Mouse (Mus musculus): ENCODE measurements around the gene Map3k12. TPM values are rescaled to one million over a fixed set of nuclear protein-coding genes. Genes with fewer than 3 reads are reported as not detected.

Map3k12 gene
- polyA plus RNA-seq, 1 experiment from 2014 or later, result 65.5 TPM

DNA sequence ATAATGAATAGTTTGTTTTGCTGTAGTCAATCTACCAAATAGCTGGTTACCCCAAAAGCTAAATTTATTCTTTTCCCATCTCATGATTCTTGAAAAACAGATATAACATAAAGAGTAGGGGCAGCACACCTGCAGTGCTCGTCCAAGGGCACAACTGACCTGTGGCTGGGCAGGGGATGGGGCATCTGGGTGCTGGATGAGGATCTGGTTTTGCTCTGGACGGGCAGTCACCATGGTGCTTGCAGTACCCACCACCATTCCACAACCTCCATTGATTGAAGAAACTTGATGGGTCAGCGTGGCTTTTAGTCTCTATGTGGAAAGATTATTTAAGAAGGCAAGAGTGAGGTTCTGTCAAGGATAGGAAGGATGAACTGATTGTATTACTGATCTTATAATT, 29.4 kb upstream of the Map3k12 start:
- ATAC-seq, result no peak
- H3K4me2 ChIP-seq (ENCODE audit: low read length), result no peak overlapping the region
- no peak overlapping the region for H3K9ac ChIP-seq (ENCODE audit: low read depth, low read length)
- H3K27me3 ChIP-seq (ENCODE audit: control insufficient read depth, insufficient read depth, low read depth, low read length), result no peaks in the 10 kb centered on the region
- no peaks in the 10 kb centered on the region; the same call in 1 of the 2 replicates for H3K4me1 ChIP-seq (ENCODE audit: control insufficient read depth, insufficient read depth, low read length)
- 85% methylated on average over 3 of the region's 3 CpGs for WGBS
- no peaks in the 10 kb centered on the region for H3K9me3 ChIP-seq (replicated peaks; ENCODE audit: control insufficient read depth, low read length, poor library complexity, severe bottlenecking)
- H3K27ac ChIP-seq (ENCODE audit: low read length), result no peak overlapping the region
- H3K36me3 ChIP-seq (ENCODE audit: control insufficient read depth, insufficient read depth, low read length), result peaks cover 7% of the 10 kb centered on the region
- H3K4me3 ChIP-seq (ENCODE audit: low read depth, low read length), result no peak overlapping the region

DNA sequence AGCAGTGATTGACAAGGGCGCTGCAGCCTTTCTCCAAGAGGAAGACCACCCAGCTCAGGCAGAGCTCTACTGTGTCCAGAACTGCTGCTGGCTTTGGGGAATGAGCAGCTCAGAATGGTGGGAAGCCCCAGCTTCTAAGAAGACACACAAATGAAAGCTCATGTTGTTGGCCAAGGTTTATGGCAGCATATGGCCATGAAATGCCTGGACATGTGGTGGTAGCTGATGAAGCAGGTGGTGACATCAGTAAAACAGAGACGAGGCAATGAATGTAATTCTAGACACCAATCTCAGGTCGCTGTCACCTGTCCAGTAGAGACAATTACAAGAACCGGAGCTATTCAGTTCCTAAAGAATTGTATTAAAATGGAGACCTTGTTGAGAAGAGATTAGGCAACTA, 27.9 kb upstream of the Map3k12 start:
- Histone ChIP-seq H3K27ac (ENCODE audit: low read length) (no peak overlapping the region), H3K4me1 (ENCODE audit: control insufficient read depth, insufficient read depth, low read length) (no peaks in the 10 kb centered on the region; the same call in 1 of the 2 replicates), H3K9me3 (replicated peaks; ENCODE audit: control insufficient read depth, low read length, poor library complexity, severe bottlenecking) (no peaks in the 10 kb centered on the region), H3K27me3 (ENCODE audit: control insufficient read depth, insufficient read depth, low read depth, low read length) (no peaks in the 10 kb centered on the region), H3K4me3 (ENCODE audit: low read depth, low read length) (no peak overlapping the region), H3K9ac (ENCODE audit: low read depth, low read length) (no peak overlapping the region), H3K36me3 (ENCODE audit: control insufficient read depth, insufficient read depth, low read length) (peaks cover 14% of the 10 kb centered on the region; the same call in 1 of the 2 replicates), H3K4me2 (ENCODE audit: low read length) (no peak overlapping the region)
- WGBS, result 97% methylated on average over 4 of the region's 4 CpGs
- ATAC-seq, result no peak

DNA sequence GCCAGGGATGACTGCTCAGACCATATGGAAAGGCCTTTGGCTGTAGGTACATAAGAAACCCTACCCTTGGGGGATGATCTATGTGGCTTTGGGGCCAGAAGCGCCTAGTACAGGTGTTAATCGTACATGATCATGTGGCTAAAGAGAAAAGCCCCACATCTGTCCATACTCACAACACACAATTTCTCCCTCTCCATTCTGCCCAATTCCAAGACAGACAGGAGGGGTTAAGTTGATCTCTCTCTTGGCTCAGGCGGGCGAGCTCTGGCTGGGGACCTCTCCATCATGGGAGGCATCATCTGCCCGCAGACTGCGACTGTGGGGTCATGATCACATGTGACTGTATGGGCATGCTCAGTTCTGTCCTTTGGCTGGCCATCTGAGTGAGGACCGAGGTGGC, 17.1 kb upstream of the Map3k12 start:
- H3K27ac ChIP-seq (ENCODE audit: low read length), result no peak overlapping the region

DNA sequence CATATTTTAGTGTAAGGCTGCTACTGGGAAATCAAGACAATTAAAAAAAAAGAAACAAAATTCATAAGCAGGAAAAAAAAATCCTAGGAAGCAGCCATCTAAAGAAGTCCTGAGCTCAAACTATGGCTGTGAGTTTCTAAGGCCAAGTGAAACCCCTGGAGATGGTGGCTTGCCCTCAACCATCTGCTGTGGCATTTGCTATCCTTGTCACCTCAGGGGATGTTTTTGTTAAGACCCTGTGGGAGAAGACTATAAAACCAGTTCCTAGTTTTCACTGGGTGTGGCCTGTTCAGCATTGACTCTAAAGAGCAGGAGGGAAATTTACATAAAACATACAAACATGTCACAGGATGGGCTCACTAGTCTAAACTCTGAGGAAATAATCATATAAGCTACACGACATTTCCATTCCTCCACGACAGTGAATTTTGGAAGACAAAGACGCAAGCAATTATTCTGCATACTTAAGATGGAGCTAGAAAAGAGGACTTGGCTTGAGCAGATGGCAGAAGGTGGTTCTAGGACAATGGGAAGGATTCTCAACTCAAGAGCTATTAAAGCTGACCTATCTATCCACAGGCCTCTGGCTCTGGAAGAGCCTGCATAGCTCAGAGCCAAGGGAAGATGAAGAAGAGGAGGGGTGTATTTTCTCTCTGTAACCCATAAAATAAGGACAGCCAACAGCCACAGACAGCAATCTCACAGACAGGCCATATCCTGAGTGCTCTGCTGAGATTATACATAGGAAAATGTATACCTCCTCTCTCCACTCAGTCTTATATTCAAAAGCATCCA, 15.4 kb upstream of the Map3k12 start:
- no peak overlapping the region for H3K4me2 ChIP-seq (ENCODE audit: low read length)
- H3K36me3 ChIP-seq (ENCODE audit: control insufficient read depth, insufficient read depth, low read length), result peaks cover 16% of the 10 kb centered on the region
- H3K9ac ChIP-seq (ENCODE audit: low read depth, low read length), result no peak overlapping the region
- no peaks in the 10 kb centered on the region for H3K9me3 ChIP-seq (replicated peaks; ENCODE audit: control insufficient read depth, low read length, poor library complexity, severe bottlenecking)
- H3K27ac ChIP-seq (ENCODE audit: low read length), result no peak overlapping the region
- ATAC-seq, result no peak
- H3K27me3 ChIP-seq (ENCODE audit: control insufficient read depth, insufficient read depth, low read depth, low read length), result no peaks in the 10 kb centered on the region
- 83% methylated on average over 3 of the region's 3 CpGs for WGBS
- H3K4me1 ChIP-seq (ENCODE audit: control insufficient read depth, insufficient read depth, low read length), result no peaks in the 10 kb centered on the region
- no peak overlapping the region for H3K4me3 ChIP-seq (ENCODE audit: low read depth, low read length)

More for the DNA sequence above, 17.1 kb upstream of the Map3k12 start:
- Histone ChIP-seq H3K4me2 (ENCODE audit: low read length) (no peak overlapping the region), H3K9me3 (replicated peaks; ENCODE audit: control insufficient read depth, low read length, poor library complexity, severe bottlenecking) (no peaks in the 10 kb centered on the region), H3K9ac (ENCODE audit: low read depth, low read length) (no peak overlapping the region), H3K4me1 (ENCODE audit: control insufficient read depth, insufficient read depth, low read length) (no peaks in the 10 kb centered on the region), H3K4me3 (ENCODE audit: low read depth, low read length) (no peak overlapping the region), H3K36me3 (ENCODE audit: control insufficient read depth, insufficient read depth, low read length) (peaks cover 13% of the 10 kb centered on the region), H3K27me3 (ENCODE audit: control insufficient read depth, insufficient read depth, low read depth, low read length) (no peaks in the 10 kb centered on the region)
- 98% methylated on average over 7 of the region's 7 CpGs for WGBS
- no peak for ATAC-seq

DNA sequence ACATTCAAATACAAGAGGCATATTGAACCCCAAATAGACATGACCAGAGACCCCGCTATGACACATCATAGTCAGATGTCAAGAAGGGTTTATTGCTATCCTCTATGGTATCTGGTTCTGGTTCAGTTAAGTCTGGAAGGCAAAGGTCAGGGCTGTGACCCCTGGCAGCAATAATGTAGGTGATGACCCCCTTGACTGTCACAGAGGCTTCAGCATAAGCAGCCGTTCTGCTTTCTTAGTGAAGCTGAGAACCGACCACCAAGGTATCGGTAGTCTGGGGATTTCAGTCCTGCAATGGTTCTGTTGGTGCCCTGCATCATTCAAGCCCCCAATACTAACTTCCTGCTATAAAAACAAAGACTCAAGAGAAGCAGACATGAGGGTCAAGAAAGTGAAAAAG, 14.7 kb upstream of the Map3k12 start:
- Histone ChIP-seq H3K36me3 (ENCODE audit: control insufficient read depth, insufficient read depth, low read length) (peaks cover 16% of the 10 kb centered on the region), H3K4me1 (ENCODE audit: control insufficient read depth, insufficient read depth, low read length) (no peaks in the 10 kb centered on the region), H3K9ac (ENCODE audit: low read depth, low read length) (no peak overlapping the region), H3K4me3 (ENCODE audit: low read depth, low read length) (no peak overlapping the region), H3K4me2 (ENCODE audit: low read length) (no peak overlapping the region), H3K27me3 (ENCODE audit: control insufficient read depth, insufficient read depth, low read depth, low read length) (no peaks in the 10 kb centered on the region), H3K9me3 (replicated peaks; ENCODE audit: control insufficient read depth, low read length, poor library complexity, severe bottlenecking) (no peaks in the 10 kb centered on the region), H3K27ac (ENCODE audit: low read length) (no peak overlapping the region)
- ATAC-seq, result no peak
- 91% methylated on average over 4 of the region's 4 CpGs for WGBS

DNA sequence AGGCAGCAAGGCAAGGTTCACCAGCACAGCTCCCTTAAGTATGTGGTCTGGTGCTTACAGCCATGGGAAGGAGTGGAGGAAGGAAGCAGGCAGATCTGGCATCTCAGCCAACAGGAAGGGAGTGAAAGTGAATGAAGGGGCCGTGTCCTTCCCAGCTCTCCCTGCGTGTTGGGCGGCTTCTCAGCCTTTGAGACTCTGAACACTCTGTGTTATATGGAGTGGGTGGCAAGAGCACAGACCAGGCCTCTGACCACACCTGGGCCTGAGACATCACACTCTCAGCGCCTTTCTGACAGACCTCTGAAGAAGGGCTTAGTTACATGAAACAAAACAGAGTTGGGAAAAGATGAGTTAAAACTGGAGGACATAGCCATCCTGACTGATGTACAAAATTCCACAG, 13.7 kb upstream of the Map3k12 start:
- Histone ChIP-seq H3K4me2 (ENCODE audit: low read length) (no peak overlapping the region), H3K27me3 (ENCODE audit: control insufficient read depth, insufficient read depth, low read depth, low read length) (no peaks in the 10 kb centered on the region), H3K4me3 (ENCODE audit: low read depth, low read length) (no peak overlapping the region), H3K9ac (ENCODE audit: low read depth, low read length) (no peak overlapping the region), H3K27ac (ENCODE audit: low read length) (no peak overlapping the region), H3K36me3 (ENCODE audit: control insufficient read depth, insufficient read depth, low read length) (peaks cover 12% of the 10 kb centered on the region), H3K4me1 (ENCODE audit: control insufficient read depth, insufficient read depth, low read length) (no peaks in the 10 kb centered on the region), H3K9me3 (replicated peaks; ENCODE audit: control insufficient read depth, low read length, poor library complexity, severe bottlenecking) (no peaks in the 10 kb centered on the region)
- no peak for ATAC-seq
- WGBS, result 91% methylated on average over 4 of the region's 4 CpGs

DNA sequence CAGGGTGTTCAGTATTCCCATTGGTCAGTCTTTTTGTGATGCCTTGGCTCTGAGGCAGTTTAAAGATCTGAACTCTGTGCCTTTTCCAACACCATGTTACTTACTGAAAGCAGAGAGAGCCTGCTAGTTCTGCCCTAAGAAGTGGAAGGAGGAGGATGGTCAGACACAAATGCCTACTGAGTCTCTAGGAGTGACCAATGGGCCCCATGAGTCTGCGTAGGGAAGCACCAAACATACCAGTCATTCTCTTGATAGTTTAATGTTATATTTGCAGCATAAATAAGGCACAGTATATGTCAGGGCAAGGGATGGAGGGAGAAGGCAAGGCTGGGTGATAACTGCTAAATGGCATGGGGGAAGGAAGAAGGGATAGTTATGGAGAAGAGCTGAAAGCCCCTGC, 11.5 kb upstream of the Map3k12 start:
- H3K36me3 ChIP-seq (ENCODE audit: control insufficient read depth, insufficient read depth, low read length), result peaks cover 12% of the 10 kb centered on the region
- 94% methylated on average over 1 of the region's 1 CpGs for WGBS
- no peak for ATAC-seq

DNA sequence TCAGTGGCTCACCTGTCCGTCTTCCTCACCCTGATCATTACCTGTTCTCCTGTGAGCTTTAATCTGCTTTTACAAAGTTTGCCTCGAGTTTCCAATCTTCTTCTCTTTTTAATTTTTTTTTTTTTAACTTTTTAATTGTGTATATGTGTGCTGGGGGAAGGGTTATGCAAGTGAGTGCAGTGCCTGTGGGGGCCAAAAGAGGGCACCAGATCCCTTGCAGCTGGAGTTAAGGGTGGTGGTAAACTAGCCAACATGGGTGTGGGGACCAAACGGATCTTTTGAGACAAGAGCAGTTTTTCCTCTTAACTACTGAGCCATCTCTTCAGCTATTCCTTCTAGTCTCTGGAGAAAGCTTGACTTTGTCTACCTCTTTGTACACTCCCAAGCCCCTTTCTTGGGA, 11.1 kb upstream of the Map3k12 start:
- H3K27me3 ChIP-seq (ENCODE audit: control insufficient read depth, insufficient read depth, low read depth, low read length), result no peaks in the 10 kb centered on the region
- no peaks in the 10 kb centered on the region for H3K9me3 ChIP-seq (replicated peaks; ENCODE audit: control insufficient read depth, low read length, poor library complexity, severe bottlenecking)
- H3K9ac ChIP-seq (ENCODE audit: low read depth, low read length), result no peak overlapping the region
- H3K4me3 ChIP-seq (ENCODE audit: low read depth, low read length), result no peak overlapping the region
- H3K4me1 ChIP-seq (ENCODE audit: control insufficient read depth, insufficient read depth, low read length), result no peaks in the 10 kb centered on the region
- H3K4me2 ChIP-seq (ENCODE audit: low read length), result no peak overlapping the region
- peaks cover 12% of the 10 kb centered on the region for H3K36me3 ChIP-seq (ENCODE audit: control insufficient read depth, insufficient read depth, low read length)
- ATAC-seq, result no peak
- WGBS, result 81% methylated on average over 3 of the region's 3 CpGs
- no peak overlapping the region for H3K27ac ChIP-seq (ENCODE audit: low read length)

More for the DNA sequence above, 11.5 kb upstream of the Map3k12 start:
- Histone ChIP-seq H3K4me1 (ENCODE audit: control insufficient read depth, insufficient read depth, low read length) (no peaks in the 10 kb centered on the region), H3K27me3 (ENCODE audit: control insufficient read depth, insufficient read depth, low read depth, low read length) (no peaks in the 10 kb centered on the region), H3K4me3 (ENCODE audit: low read depth, low read length) (no peak overlapping the region), H3K4me2 (ENCODE audit: low read length) (no peak overlapping the region), H3K27ac (ENCODE audit: low read length) (no peak overlapping the region), H3K9me3 (replicated peaks; ENCODE audit: control insufficient read depth, low read length, poor library complexity, severe bottlenecking) (no peaks in the 10 kb centered on the region), H3K9ac (ENCODE audit: low read depth, low read length) (no peak overlapping the region)

DNA sequence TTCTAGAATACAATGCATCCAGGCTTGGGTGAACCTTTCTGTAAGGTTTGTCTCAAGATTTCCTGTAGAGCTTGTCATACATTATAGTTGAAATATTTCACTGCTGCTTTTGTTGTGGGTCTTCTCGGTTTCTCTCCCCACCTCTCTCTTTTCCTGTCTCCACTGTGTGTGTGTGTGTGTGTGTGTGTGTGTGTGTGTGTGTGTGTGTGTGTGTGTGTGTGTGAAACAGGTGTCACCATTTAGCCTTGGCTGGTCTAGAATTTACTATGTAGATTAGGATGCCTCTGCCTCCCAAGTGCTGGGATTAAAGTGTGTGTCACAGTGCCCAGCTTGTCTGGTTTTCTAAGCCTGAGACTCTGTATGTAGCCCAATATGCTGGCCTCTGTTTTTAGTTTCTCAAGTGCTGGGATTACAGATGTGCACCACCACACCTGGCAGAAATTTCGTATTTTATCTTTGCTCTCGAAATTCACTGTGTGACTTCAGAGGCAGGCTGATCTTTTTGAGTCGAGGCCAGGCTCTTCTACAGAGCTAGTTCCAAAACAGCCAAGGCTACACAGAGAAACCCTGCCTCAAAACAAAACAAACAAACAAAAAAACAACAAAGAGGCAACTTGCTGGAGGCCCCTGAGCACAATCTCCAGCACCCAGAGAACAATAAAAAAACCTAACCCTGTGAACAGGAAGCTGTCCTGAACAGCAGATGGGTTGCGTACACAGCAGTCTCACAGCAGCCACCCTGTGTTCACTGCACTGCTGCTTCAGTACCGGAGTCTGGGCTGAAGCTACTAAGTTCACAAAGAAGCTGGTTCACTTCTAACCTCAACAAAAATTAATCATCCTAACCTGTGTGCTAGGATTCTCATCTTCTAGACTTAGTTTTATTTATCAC, 9.5 kb upstream of the Map3k12 start:
- no peak overlapping the region for H3K27ac ChIP-seq (ENCODE audit: low read length)
- no peaks in the 10 kb centered on the region for H3K27me3 ChIP-seq (ENCODE audit: control insufficient read depth, insufficient read depth, low read depth, low read length)
- no peak overlapping the region for H3K4me2 ChIP-seq (ENCODE audit: low read length)
- peaks cover 19% of the 10 kb centered on the region for H3K36me3 ChIP-seq (ENCODE audit: control insufficient read depth, insufficient read depth, low read length)
- H3K4me3 ChIP-seq (ENCODE audit: low read depth, low read length), result no peak overlapping the region
- ATAC-seq, result no peak
- 90% methylated on average over 6 of the region's 6 CpGs for WGBS
- no peak overlapping the region for H3K9ac ChIP-seq (ENCODE audit: low read depth, low read length)
- no peaks in the 10 kb centered on the region for H3K9me3 ChIP-seq (replicated peaks; ENCODE audit: control insufficient read depth, low read length, poor library complexity, severe bottlenecking)
- H3K4me1 ChIP-seq (ENCODE audit: control insufficient read depth, insufficient read depth, low read length), result no peaks in the 10 kb centered on the region
